Mouse (Mus musculus) thymus, adult 18-20 months (tissue): Measurements from ENCODE around the gene Cbfa2t2.
A peak's percentile ranks its signal among the peaks of the same experiment; 100 is the strongest.

Source experiments
- DNase-seq, 2 experiments: peaks; one replicate each; pipeline ENCODE4 v3.0.0; 2022; ENCODE audit warnings: mixed read lengths in 2 of 2

Cbfa2t2 gene

GRCm38 (mm10) chr2:154436458-154437190 is at the start of gene Cbfa2t2:
Gene Cbfa2t2, plus strand, starts transcription at chr2:154436481.
- no peak for DNase-seq

- peak in 1 of 2 experiments; percentile 20 for DNase-seq
These were observed 45.9 kb upstream of the Cbfa2t2 start for GRCm38 (mm10) chr2:154390180-154390964.

GRCm38 (mm10) chr2:154394602-154395001 is 41.7 kb upstream of the Cbfa2t2 start:
- no peak for DNase-seq

- no peak for DNase-seq
These were observed 39.8 kb upstream of the Cbfa2t2 start for GRCm38 (mm10) chr2:154396529-154396928.

DNA sequence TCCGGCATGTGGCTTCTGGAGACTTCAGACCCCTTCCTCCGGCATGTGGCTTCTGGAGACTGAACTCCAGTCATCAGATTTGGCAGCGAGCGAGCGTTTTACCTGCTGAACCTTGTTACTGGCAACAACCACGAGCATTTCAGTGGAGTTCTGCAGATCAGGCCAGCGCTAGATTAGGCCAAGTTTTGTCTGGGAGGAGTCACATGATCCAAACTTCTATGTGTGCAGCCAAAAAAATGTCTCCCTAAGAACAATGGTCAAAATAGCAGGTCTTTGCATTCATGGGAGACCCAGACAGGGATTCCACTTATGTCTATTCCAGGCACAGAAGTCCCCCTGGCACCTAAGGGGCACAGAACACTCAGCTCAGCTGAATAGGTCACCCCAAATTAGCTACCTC is 38.0 kb upstream of the Cbfa2t2 start:
- no peak for DNase-seq

GRCm38 (mm10) chr2:154399325-154399724 is 37.0 kb upstream of the Cbfa2t2 start:
- no peak for DNase-seq

DNA sequence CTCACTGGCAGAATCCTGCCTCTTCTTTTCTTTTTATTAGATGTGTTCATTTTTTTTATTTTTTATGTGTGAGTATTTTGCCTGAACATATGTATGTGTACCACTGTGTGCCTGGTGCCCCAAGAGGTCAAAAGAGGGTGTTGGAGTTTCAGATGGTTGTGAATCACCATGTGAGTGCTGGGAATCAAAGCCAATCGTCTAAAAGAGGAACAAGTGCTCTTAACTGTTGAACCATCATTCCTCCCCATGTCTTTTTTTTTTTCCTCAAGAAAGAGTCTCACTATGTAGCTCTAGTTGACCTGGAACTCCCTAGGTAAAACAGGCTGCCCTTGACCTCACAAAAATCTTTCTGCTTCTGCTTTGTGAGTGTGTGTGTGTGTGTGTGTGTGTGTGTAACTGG is 34.3 kb upstream of the Cbfa2t2 start:
- no peak for DNase-seq

DNA sequence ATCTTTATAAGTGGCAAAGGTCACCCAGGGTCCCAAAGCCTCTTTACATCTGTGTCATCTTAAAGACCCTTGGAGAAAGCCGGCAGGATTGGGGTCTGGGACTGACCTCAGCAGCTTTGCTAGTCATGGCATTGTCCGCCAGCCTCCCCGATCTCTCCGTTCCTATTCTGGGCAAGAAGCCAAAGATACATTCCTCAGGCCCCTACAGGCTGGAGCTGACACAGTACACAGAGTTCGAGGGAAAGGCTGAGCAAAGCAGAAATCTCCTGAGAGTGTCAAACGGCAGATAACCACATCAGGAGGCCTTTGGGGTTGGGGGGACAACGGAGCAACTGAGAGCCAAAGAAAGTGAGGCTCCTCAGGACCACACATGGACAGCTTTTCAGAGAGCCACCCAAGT is 33.5 kb upstream of the Cbfa2t2 start:
- DNase-seq: no peak

DNA sequence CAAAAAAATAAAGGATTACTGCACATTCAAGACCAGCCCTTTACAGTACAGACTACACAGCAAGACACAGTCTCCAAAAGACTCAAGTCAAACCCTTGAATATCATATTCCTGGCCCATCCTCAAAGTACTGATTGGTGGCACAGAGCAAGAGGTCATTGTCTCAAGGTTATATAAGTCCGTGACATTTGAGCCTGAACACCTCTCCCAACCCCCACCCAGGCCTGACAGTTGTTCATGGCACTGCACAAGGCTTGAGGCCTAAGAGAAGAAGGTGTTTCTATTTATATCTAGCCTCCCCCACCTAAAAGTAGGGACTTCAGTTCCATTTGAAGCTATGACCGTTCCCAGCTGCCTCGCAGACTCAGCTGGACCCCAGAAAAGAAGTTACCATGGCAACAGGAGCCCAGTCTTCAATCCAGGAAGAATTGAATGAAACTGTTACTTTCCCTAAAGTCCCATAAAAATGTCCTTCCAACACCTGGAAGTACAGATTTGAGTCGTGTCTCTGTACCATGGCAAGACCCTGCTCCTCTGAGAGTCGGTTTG is 30.8 kb upstream of the Cbfa2t2 start:
- DNase-seq: no peak

- no peak for DNase-seq
These were observed 29.1 kb upstream of the Cbfa2t2 start for GRCm38 (mm10) chr2:154407063-154407642.

GRCm38 (mm10) chr2:154407643-154408445 is 28.4 kb upstream of the Cbfa2t2 start, which contains the start of gene Snta1:
Gene Snta1, minus strand, starts transcription at chr2:154408099.
- DNase-seq: peak; percentile 49 to 54

GRCm38 (mm10) chr2:154410355-154410754 is 25.9 kb upstream of the Cbfa2t2 start:
- no peak for DNase-seq

DNA sequence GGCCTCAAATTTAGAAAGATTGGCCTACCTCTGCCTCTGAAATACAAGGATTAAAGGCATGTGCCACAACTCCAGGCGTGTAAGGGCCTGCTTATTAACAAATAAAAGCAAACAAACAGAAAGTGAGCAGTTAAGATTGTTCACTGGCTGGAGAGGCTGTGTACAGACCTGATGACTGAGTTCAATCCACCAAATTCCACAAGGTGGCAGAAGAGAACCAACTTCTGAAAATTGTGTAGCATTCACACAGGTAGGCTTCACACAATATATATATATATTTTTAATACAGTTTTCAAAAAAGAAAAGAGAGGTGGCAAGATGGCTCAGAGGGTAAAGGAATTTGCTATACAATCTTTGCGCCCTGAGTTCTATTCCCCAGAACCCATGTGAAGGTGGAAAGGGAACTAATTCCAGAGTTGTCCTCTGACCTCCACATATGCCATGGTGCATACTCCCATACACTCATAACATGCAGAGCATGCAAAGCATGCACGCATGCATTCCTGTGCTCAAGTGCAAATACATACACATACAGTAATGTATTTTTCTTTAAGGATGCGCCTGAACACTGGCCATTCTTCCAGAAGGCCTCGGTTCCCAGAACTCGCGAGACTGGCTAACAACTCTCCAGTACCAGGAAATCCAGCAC is 24.1 kb upstream of the Cbfa2t2 start:
- no peak for DNase-seq

DNA sequence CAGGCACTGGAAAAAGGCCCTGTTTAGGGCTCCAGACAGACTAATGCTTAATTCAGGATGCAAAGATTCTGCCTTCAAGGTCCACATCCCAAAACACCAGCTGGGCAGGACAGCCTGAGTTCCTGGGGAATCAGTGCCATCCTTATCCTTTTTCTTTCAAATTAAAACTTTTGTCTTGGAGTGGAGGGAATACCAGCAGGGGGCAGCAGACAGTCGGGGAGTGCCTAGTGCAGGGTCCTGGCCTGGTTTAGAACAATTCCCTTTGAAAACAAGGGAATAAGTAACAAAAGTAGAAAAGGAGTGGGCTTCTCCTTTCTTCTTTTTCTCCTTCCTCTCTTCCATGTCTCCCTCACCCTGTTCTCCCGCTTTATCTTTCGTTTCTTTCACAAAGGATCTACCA is 19.2 kb upstream of the Cbfa2t2 start:
- peak in 1 of 2 experiments; percentile 27 for DNase-seq

GRCm38 (mm10) chr2:154418001-154418400 is 18.3 kb upstream of the Cbfa2t2 start:
- DNase-seq: no peak

DNA sequence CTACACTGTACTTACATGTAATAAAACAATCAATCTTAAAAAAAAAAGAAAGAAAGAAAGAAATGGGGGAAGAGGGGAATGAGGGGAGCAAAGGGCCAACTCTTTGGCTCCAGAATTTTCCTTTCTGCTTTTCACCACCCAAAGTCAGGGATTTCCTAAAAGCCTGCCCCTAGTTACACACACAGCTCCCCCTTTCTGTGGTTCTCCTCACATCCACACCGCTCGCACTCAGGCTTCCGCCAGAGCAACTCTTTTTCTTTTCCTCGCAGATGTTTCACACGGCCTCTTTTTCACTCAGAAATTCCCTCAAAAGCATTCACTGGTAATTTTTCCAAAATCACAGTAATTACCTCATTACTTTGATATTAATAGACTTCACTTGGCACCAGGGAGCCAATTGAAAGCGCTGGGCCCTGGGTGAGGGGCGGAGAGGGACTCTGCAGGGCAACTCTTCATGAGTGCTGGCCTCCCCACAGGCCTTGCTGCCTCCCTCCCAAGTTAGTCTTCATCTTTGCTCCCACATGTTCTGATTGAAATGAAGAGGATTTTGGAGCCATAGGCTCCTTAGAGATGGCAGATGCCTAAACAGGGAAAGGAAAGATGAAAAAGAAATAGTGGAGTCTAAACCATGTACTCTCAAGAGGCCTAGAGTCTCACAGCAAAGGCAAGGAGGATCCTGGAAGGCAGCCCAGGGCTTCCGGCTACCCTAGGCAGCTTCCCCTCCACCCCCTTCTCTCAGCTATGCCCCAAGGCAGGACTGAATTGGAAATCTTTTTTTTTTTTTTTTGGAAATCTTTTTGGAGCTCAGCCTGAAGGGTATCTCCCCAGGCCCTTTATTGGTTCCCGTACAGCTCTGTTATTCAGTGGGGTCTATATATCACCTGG is 16.4 kb upstream of the Cbfa2t2 start:
- no peak for DNase-seq

DNA sequence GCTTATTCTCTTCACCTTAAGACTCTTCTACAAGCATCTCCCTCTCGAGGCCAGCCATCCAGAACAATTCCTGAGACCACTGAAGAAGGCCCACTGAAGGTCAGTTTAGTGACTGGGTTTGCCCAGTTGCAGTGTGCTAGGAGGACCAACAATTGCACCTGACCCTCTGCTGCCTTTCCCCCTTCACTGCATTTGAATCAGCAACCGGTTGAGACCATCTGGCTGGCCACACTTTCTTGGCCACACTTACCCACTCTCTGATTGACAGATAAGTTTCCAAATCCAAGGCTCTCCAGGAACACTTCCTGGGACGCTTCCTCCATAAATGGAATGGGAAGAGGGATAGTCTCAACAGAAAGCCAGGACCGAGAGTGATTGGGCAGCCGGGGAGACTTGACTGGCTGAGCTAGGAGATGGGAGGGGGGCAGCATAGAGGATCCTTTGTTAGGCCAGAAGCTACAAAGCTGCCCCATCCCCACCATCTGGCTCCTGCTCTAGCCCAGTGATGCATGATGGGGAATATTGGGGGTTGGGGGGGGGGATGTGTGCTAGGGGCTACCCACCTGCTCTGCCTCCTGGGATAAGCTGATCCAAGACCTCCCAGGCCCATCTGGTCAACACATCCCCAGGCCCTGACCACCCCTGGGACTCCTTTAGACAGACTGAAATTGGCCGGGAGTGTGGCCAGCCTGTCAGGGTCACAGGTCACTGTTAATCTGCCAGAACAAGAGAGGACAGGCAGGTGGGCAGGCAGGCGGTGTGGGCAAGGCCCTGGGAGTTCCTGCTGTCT is 15.1 kb upstream of the Cbfa2t2 start:
- DNase-seq: no peak

DNA sequence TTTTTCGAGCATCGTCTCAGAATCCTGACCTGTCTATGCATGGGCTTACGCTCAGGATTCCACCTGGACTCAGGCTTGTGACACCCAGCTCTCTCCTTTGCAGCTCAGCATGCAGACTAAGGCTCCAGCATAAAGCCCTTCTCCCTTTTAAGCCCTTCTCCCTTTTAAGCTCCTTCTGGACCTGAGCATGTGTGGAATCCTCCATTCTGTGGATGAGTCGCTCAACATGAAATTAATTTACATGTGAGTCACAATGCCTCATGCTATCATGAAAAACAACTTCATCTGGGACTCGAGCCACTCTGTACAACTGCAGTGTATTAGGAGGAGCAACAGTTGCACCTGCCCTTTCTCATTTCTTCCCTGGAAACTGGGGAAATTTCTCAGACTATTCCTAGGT is 14.1 kb upstream of the Cbfa2t2 start:
- no peak for DNase-seq

DNA sequence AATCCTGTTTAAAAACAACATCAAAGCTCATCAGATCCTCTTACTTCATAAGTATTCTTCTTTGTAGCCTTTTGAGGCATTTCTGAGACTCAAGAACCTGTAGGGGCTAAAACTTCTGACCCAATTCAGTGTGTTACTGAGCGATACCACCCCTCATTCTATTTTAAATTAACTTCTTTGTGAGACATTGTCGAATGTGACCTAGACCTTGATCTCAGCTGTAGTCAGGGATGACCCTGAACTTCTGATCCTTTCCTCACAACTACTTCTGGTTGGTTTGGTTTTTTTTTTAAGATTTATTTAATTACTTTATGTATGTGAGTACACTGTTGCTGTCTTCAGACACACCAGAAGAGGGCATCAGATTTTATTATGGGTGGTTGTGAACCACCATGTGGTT is 12.7 kb upstream of the Cbfa2t2 start:
- DNase-seq: no peak

- no peak for DNase-seq
These were observed 10.8 kb upstream of the Cbfa2t2 start for GRCm38 (mm10) chr2:154425522-154425921.
